Mouse (Mus musculus) heart, adult 2 months (tissue): Measurements from ENCODE around the gene Kat6b. TPM values are rescaled to one million over a fixed set of nuclear protein-coding genes. Genes with fewer than 3 reads are reported as not detected.
"Not testable (repeated sequence)": the region's sequence is repeated elsewhere in the genome, so short reads cannot be mapped to it uniquely, and the experiment has no call there.

Experiments used
- DNase-seq, 2 experiments: peaks; one replicate each; pipeline ENCODE4 v3.0.0; 2021
- H3K27ac ChIP-seq: fragments of 200-600 bp; 2 replicates; pipeline ENCODE4 v1.8.1; 2022
- H3K27me3 ChIP-seq: fragments of 200-500 bp; 2 replicates; pipeline ENCODE4 v1.6.1; 2012; ENCODE audit warnings: mild to moderate bottlenecking, low read length, inconsistent platforms, mixed read lengths; ENCODE audit not compliant: control insufficient read depth, insufficient read depth
- H3K36me3 ChIP-seq: fragments of 200-500 bp; 2 replicates; pipeline ENCODE4 v1.6.1; 2012; ENCODE audit warnings: low read length, inconsistent platforms; ENCODE audit not compliant: control insufficient read depth, insufficient read depth
- H3K4me1 ChIP-seq: fragments of 200-500 bp; 2 replicates; pipeline ENCODE4 v1.6.1; 2011; ENCODE audit warnings: low read length; ENCODE audit not compliant: control insufficient read depth, insufficient read depth
- H3K4me3 ChIP-seq: fragments of 200-600 bp; 2 replicates; pipeline ENCODE4 v1.8.1; 2022
- H3K79me2 ChIP-seq: fragments of 200-500 bp; replicated peaks from 2 replicates; pipeline ENCODE4 v1.6.1; 2012; ENCODE audit warnings: mild to moderate bottlenecking, inconsistent platforms, low read length, moderate library complexity, mixed read lengths; ENCODE audit not compliant: control insufficient read depth, insufficient read depth
- H3K9ac ChIP-seq: fragments of 200-500 bp; 2 replicates; pipeline ENCODE4 v1.6.1; 2012; ENCODE audit warnings: low read depth, mild to moderate bottlenecking, control low read depth, inconsistent platforms, low read length, mixed read lengths
- CTCF ChIP-seq: fragments of 200-600 bp; IDR thresholded peaks from 2 replicates; pipeline ENCODE4 v1.8.1; 2022; ENCODE audit warnings: antibody characterized with exemption, mild to moderate bottlenecking, moderate library complexity
- EP300 ChIP-seq: fragments of 200-500 bp; IDR thresholded peaks from 2 replicates; pipeline ENCODE4 v1.6.1; 2011; ENCODE audit warnings: low read depth, low read length, control low read depth; ENCODE audit not compliant: insufficient read depth
- POLR2A ChIP-seq: fragments of 200-500 bp; IDR thresholded peaks from 2 replicates; pipeline ENCODE4 v1.6.1; 2011; ENCODE audit warnings: mild to moderate bottlenecking, low read depth, low read length, control low read depth; ENCODE audit not compliant: insufficient read depth
- WGBS: fragments of 180-500 bp; shearing (Covaris S2); methylation state at CpG from one replicate; pipeline ENCODE4 v1.1.7; 2018; 5-methylcytosine and 5-hydroxymethylcytosine counted together
- intact Hi-C: fragments of 180-260 bp; cut with DNase I; formaldehyde crosslinking; loops from one replicate; pipeline ENCODE4 v1.15.1; 2025
- polyA plus RNA-seq: library from polyadenylated mRNA; depleted of rRNA; stranded (reverse); fragments of >200 nt; gene quantifications from 2 replicates; pipeline ENCODE4 v1.2.3, GENCODE M21; 2012
- total RNA-seq, 2 experiments: library from RNA; stranded (reverse); gene quantifications; 2 replicates each; pipeline ENCODE4 v1.2.3; 2021

Kat6b gene
- total and polyA plus RNA-seq, 3 experiments = 9.0 to 27.9 (median 26.6) TPM

- Histone ChIP-seq H3K4me3 (no peak overlapping the region), H3K79me2 (no peaks in the 10 kb centered on the region), H3K4me1 (no peaks in the 10 kb centered on the region; the same call in 1 of the 2 replicates), H3K36me3 (no peaks in the 10 kb centered on the region), H3K27ac (no peak overlapping the region), H3K9ac (no peak overlapping the region), H3K27me3 (no peaks in the 10 kb centered on the region)
- no peak for DNase-seq
- WGBS = 86% methylated on average over 7 of the region's 7 CpGs
- TF ChIP-seq POLR2A (no peak), EP300 (no peak), CTCF (no peak)
- intact Hi-C loops = loop anchor here (5.0 kb wide), 1 partner anchor 154 kb away; no protein-coding TSS in a partner anchor
These were observed 22.5 kb upstream of the Kat6b start for GRCm38 (mm10) chr14:21458696-21459095.

DNA sequence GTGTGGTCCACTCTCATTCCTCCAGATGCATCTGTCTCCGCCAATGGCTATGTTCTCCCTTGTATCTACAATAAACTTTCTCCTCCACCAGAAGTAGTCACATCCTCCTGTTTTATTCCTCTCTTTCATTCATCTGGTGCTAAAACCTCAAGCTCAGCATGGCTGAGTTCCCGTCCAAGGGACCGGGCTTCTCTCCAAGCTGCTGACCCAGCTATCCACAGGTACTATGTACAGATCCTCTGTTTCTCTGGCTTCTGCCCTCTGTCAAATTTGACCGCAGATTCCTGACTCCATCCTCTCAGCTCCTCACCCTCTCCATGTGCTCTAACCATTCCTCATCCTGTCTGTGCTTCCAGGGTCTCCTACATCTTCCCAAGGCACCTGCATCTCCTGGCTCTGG is 22.1 kb upstream of the Kat6b start:
- Histone ChIP-seq H3K36me3 (no peaks in the 10 kb centered on the region), H3K4me1 (no peaks in the 10 kb centered on the region; the same call in 1 of the 2 replicates), H3K4me3 (no peak overlapping the region), H3K27me3 (no peaks in the 10 kb centered on the region), H3K79me2 (no peaks in the 10 kb centered on the region), H3K9ac (no peak overlapping the region), H3K27ac (no peak overlapping the region)
- intact Hi-C loops = loop anchor here (5.0 kb wide), 1 partner anchor 153 kb away; no protein-coding TSS in a partner anchor
- TF ChIP-seq CTCF = no peak
- TF ChIP-seq POLR2A = no peak
- TF ChIP-seq EP300 = no peak
- DNase-seq = no peak
- WGBS = 84% methylated on average over 4 of the region's 4 CpGs

- intact Hi-C loops = no loop called here
- Histone ChIP-seq H3K36me3 (no peaks in the 10 kb centered on the region), H3K79me2 (no peaks in the 10 kb centered on the region), H3K4me3 (no peak overlapping the region), H3K27ac (no peak overlapping the region), H3K27me3 (no peaks in the 10 kb centered on the region), H3K4me1 (no peaks in the 10 kb centered on the region; the same call in 1 of the 2 replicates), H3K9ac (no peak overlapping the region)
- DNase-seq = no peak
- no peak for TF ChIP-seq POLR2A
- TF ChIP-seq CTCF = no peak
- no peak for TF ChIP-seq EP300
- 87% methylated on average over 3 of the region's 3 CpGs for WGBS
These were observed 18.8 kb upstream of the Kat6b start for GRCm38 (mm10) chr14:21462398-21462797.

DNA sequence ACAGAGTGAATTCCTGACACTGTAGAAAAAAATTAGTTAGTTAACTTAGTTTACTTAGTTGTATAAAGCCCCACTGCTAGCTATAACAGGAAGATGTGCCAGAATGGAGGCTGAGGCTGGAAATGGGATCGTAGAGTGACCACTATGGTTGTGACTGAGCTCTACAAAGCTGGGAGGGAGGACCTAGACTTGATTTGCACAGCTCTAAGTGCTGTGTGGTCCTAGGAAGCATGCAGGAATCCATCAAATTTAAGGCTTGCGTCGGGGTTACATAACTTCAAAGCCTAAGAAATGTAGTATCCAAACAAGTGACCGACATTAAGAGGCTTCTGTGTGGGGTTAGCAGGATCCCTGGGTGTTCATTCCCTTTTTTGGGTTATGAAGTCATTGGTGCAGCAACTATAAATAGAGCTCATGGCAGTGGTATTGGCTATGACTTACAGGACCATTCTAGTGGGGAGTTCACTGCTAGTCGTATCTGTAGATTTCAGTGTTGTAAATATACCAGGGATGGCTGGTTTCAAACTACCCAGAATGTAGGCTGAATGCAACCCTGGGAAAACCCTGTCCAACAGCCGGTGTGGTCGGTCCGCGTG is 18.0 kb upstream of the Kat6b start:
- TF ChIP-seq POLR2A (no peak), CTCF (no peak), EP300 (no peak)
- H3K9ac ChIP-seq = no peak overlapping the region
- no peak overlapping the region for H3K27ac ChIP-seq
- no peak for DNase-seq
- H3K79me2 ChIP-seq = no peaks in the 10 kb centered on the region
- no peak overlapping the region for H3K4me3 ChIP-seq
- intact Hi-C loops = no loop called here
- no peaks in the 10 kb centered on the region for H3K27me3 ChIP-seq
- 82% methylated on average over 9 of the region's 9 CpGs for WGBS
- H3K4me1 ChIP-seq = no peaks in the 10 kb centered on the region; the same call in 1 of the 2 replicates
- H3K36me3 ChIP-seq = no peaks in the 10 kb centered on the region

DNA sequence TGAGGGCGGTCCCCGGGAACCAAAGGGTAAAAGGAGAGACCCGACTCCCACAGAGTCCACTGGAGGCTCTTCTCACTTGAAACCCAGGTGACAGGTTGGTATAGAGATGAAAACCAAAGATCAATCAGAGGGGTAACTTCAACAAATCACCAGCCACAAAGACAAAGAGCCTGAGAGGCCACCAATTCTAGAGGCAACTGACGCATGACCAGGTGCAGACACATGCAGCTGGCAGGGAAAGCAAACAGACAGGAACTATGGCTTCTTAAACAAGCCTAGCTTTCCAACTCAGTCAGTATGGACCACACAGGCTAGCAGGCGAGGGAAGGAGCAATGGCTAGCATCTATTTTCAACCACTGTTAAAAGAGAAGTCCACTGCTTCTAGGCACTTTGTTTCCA is 10.8 kb upstream of the Kat6b start:
- Histone ChIP-seq H3K79me2 (no peaks in the 10 kb centered on the region), H3K4me3 (no peak overlapping the region), H3K27ac (no peak overlapping the region), H3K36me3 (no peaks in the 10 kb centered on the region), H3K27me3 (no peaks in the 10 kb centered on the region), H3K4me1 (no peaks in the 10 kb centered on the region), H3K9ac (no peak overlapping the region)
- TF ChIP-seq EP300 (no peak), CTCF (no peak), POLR2A (no peak)
- 83% methylated on average over 5 of the region's 5 CpGs for WGBS
- DNase-seq = no peak
- intact Hi-C loops = no loop called here

GRCm38 (mm10) chr14:21471975-21472374 is 9.3 kb upstream of the Kat6b start:
- H3K27me3 ChIP-seq = no peaks in the 10 kb centered on the region
- no peak overlapping the region for H3K27ac ChIP-seq
- H3K4me1 ChIP-seq = no peaks in the 10 kb centered on the region
- H3K79me2 ChIP-seq = no peaks in the 10 kb centered on the region
- H3K36me3 ChIP-seq = no peaks in the 10 kb centered on the region
- TF ChIP-seq POLR2A = no peak
- no peak for DNase-seq
- 95% methylated on average over 2 of the region's 2 CpGs for WGBS
- no peak overlapping the region for H3K9ac ChIP-seq
- intact Hi-C loops = no loop called here
- H3K4me3 ChIP-seq = no peak overlapping the region

DNA sequence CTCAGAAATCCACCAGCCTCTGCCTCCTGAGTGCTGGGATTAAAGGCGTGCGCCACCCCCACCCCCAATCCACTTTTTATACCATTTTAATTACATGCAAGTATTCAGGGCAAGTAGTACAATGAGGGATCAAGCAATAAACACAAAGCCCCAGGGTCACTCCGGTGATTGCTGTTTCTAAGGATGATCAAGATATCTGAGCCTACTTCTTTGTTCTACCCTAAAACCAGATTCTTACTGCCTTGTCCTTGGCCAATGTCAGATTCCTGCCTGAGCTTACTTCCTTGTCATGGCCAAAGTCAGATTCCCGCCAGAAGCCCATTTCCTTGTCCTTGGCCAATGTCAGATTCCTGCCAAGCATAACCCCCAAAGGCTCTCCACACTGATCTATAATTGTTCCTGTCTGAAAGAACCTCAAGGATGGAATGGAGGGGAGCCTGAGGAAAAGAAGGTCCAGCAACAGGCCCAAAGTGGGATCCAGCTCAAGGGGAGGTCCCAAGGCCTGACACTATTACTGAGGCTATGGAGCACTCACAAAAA is 6.6 kb upstream of the Kat6b start:
- H3K4me3 ChIP-seq, H3K79me2 ChIP-seq, H3K27ac ChIP-seq, H3K4me1 ChIP-seq, H3K27me3 ChIP-seq, DNase-seq, H3K36me3 ChIP-seq, H3K9ac ChIP-seq, intact Hi-C loops: not testable (repeated sequence)
- WGBS = 80% methylated on average over 4 of the region's 4 CpGs
